Mouse (Mus musculus): ENCODE measurements around the gene Shisal2b. TPM values are rescaled to one million over a fixed set of nuclear protein-coding genes. Genes with fewer than 3 reads are reported as not detected.

The Shisal2b gene
- polyA plus RNA-seq, 1 experiment from 2014 or later, result not detected

DNA sequence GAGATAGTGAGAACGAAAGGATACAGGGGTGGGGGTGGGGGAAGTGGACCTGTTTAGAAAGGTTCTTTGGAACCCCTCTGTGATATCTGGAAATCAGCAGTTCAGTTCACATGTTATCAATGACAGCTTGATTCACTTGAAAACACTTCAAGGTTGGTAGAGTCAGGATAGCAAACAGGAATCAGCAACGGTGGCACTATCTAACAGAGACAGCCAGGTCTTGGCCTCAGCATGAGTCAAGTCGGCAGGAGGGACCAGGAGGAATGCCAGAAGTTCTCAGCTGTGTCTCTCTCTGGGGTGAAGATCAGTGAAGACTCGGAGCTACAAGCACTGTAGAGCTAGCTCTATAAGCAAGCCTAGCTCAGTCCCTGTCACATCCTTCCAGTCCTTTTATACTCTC is 14.8 kb upstream of the Shisal2b start:
- Histone ChIP-seq H3K9me3 (ENCODE audit: control insufficient read depth, low read length) (no peaks in the 10 kb centered on the region), H3K4me3 (ENCODE audit: low read depth, low read length) (no peak overlapping the region), H3K4me2 (ENCODE audit: low read length) (no peak overlapping the region), H3K27ac (ENCODE audit: low read depth) (no peak overlapping the region), H3K36me3 (ENCODE audit: control insufficient read depth, insufficient read depth, low read length) (no peaks in the 10 kb centered on the region), H3K4me1 (replicated peaks; ENCODE audit: control insufficient read depth, insufficient read depth, low read length) (no peaks in the 10 kb centered on the region), H3K27me3 (replicated peaks; ENCODE audit: control insufficient read depth, insufficient read depth, low read length) (no peaks in the 10 kb centered on the region), H3K9ac (ENCODE audit: low read length) (no peak overlapping the region)
- ATAC-seq (replicated peaks; ENCODE audit: low FRiP score, low TSS enrichment, low read depth) (no peak), DNase-seq (ENCODE audit: low spot score) (no peak)
- WGBS, result 64% methylated on average over 4 of the region's 4 CpGs

DNA sequence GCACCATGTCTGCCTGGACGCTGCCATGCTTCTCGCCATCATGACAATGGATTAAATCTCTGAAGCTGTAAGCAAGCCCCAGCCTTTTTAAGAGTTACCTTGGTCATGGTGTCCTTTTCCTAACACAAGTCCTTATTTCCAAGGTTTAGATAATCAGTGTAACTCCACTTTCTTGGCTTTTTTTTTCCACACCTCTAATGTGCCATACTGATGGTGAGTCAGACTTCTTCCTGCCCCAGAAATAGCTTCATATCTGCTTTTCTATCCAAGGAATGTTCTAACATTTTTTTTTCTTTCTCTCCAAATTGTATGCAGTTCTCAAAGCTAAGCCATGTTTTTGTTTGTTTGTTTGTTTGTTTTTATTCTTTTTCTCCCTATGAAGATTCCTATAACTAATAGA is 6.2 kb upstream of the Shisal2b start:
- H3K4me1 ChIP-seq (replicated peaks; ENCODE audit: control insufficient read depth, insufficient read depth, low read length), result no peaks in the 10 kb centered on the region; the same call in 1 of the 2 replicates
- 95% methylated on average over 2 of the region's 2 CpGs for WGBS

DNA sequence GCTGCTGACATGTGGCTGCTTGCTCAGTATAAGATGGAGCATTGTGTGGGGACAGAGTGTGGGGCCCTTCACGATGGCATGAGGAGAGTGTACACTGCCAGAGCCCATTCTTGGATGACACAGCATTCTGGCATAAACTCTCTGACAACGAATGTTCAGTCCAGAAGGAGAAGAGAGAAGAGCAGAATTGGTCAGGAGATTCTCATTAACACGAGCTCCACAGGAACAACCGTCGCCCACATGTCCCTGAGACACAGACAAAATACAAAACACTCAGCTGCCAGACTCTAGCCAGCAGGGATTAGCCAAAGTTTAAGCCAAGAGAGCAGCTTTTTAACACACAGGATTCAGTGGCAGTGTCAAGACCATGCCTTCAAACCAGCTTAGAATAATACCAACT is 3.0 kb upstream of the Shisal2b start:
- ATAC-seq (replicated peaks; ENCODE audit: low FRiP score, low TSS enrichment, low read depth), result no peak

More for the DNA sequence above, 6.2 kb upstream of the Shisal2b start:
- no peak for DNase-seq (ENCODE audit: low spot score)
- Histone ChIP-seq H3K36me3 (ENCODE audit: control insufficient read depth, insufficient read depth, low read length) (no peaks in the 10 kb centered on the region), H3K4me3 (ENCODE audit: low read depth, low read length) (no peak overlapping the region), H3K9ac (ENCODE audit: low read length) (no peak overlapping the region), H3K27ac (ENCODE audit: low read depth) (no peak overlapping the region), H3K9me3 (ENCODE audit: control insufficient read depth, low read length) (no peaks in the 10 kb centered on the region), H3K4me2 (ENCODE audit: low read length) (no peak overlapping the region), H3K27me3 (replicated peaks; ENCODE audit: control insufficient read depth, insufficient read depth, low read length) (0 out of 2 replicates have a peak, but pooled peaks cover 4% of the 10 kb centered on the region)
- ATAC-seq (replicated peaks; ENCODE audit: low FRiP score, low TSS enrichment, low read depth), result no peak

DNA sequence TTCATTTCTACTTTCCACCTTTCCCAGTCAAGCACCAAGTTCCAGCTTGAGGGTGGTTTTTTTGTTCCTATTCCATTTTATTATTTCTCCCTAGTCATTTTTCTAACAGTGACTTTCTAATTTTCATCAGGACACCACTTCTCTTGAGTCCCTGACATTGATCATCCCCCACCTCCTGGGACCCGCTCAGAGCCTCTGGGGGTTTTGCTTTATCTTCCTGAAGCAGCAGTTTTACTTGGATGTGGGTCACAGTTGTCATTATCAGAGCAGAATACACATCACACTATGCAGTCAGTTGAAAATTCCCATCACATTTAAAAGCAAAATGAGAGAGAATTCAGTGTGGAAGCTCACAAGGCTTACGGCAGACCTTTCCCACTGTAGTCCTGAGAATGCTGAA is 10.0 kb downstream of the Shisal2b start:
- Histone ChIP-seq H3K9ac (ENCODE audit: low read length) (no peak overlapping the region), H3K9me3 (ENCODE audit: control insufficient read depth, low read length) (no peaks in the 10 kb centered on the region), H3K4me2 (ENCODE audit: low read length) (no peak overlapping the region), H3K36me3 (ENCODE audit: control insufficient read depth, insufficient read depth, low read length) (no peaks in the 10 kb centered on the region), H3K27ac (ENCODE audit: low read depth) (no peak overlapping the region), H3K4me3 (ENCODE audit: low read depth, low read length) (no peak overlapping the region), H3K4me1 (replicated peaks; ENCODE audit: control insufficient read depth, insufficient read depth, low read length) (no peaks in the 10 kb centered on the region), H3K27me3 (replicated peaks; ENCODE audit: control insufficient read depth, insufficient read depth, low read length) (no peaks in the 10 kb centered on the region)
- DNase-seq (ENCODE audit: low spot score), result no peak
- WGBS, result 84% methylated on average over 2 of the region's 2 CpGs
- no peak for ATAC-seq (replicated peaks; ENCODE audit: low FRiP score, low TSS enrichment, low read depth)

More for the DNA sequence above, 3.0 kb upstream of the Shisal2b start:
- Histone ChIP-seq H3K9me3 (ENCODE audit: control insufficient read depth, low read length) (no peaks in the 10 kb centered on the region), H3K4me3 (ENCODE audit: low read depth, low read length) (no peak overlapping the region), H3K27me3 (replicated peaks; ENCODE audit: control insufficient read depth, insufficient read depth, low read length) (peaks cover 21% of the 10 kb centered on the region), H3K4me1 (replicated peaks; ENCODE audit: control insufficient read depth, insufficient read depth, low read length) (no peaks in the 10 kb centered on the region; the same call in 1 of the 2 replicates), H3K36me3 (ENCODE audit: control insufficient read depth, insufficient read depth, low read length) (no peaks in the 10 kb centered on the region), H3K4me2 (ENCODE audit: low read length) (no peak overlapping the region), H3K9ac (ENCODE audit: low read length) (no peak overlapping the region), H3K27ac (ENCODE audit: low read depth) (no peak overlapping the region)
- no peak for DNase-seq (ENCODE audit: low spot score)
- WGBS, result 84% methylated on average over 5 of the region's 5 CpGs

DNA sequence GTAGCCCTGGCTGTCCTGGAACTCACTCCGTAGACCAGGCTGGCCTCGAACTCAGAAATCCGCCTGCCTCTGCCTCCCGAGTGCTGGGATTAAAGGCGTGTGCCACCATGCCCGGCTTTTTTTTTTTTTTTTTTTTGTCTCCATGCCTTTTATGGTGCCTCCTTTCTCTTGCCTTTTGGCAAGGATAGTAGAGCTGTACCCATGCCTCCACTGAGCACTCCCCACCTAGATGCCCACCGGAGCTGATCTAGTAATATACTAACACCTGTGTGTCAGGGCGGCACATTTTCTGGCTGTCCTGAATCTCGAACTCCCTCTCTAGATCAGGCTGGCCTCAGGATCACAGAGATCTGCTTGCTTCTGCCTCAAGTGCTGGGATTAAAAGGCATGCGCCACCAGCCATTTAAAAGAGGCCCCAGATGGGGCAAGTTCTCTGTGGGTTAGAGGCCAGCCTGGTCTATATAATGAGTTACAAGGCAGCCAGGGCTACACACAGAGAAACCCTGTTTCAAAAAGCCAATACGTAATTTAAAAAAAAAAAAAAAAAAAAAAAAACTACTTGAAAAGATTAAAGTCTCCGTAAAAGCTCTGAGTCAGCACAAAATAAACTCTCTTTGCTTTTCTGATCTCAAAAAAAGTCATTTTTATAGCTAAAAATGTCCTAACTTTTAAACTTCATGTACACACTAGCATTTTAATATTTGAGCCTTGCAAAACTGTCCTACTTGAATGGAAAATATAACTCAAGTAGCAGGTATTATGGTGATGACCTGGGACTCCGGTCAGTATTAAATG is 20.2 kb downstream of the Shisal2b start:
- H3K27me3 ChIP-seq (replicated peaks; ENCODE audit: control insufficient read depth, insufficient read depth, low read length), result no peaks in the 10 kb centered on the region
- no peak for ATAC-seq (replicated peaks; ENCODE audit: low FRiP score, low TSS enrichment, low read depth)
- H3K27ac ChIP-seq (ENCODE audit: low read depth), result no peak overlapping the region
- no peak overlapping the region for H3K9ac ChIP-seq (ENCODE audit: low read length)
- no peak overlapping the region for H3K4me3 ChIP-seq (ENCODE audit: low read depth, low read length)
- 94% methylated on average over 13 of the region's 13 CpGs for WGBS
- H3K4me1 ChIP-seq (replicated peaks; ENCODE audit: control insufficient read depth, insufficient read depth, low read length), result no peaks in the 10 kb centered on the region
- H3K36me3 ChIP-seq (ENCODE audit: control insufficient read depth, insufficient read depth, low read length), result peaks cover 5% of the 10 kb centered on the region
- H3K9me3 ChIP-seq (ENCODE audit: control insufficient read depth, low read length), result no peaks in the 10 kb centered on the region
- no peak overlapping the region for H3K4me2 ChIP-seq (ENCODE audit: low read length)
- no peak for DNase-seq (ENCODE audit: low spot score)

DNA sequence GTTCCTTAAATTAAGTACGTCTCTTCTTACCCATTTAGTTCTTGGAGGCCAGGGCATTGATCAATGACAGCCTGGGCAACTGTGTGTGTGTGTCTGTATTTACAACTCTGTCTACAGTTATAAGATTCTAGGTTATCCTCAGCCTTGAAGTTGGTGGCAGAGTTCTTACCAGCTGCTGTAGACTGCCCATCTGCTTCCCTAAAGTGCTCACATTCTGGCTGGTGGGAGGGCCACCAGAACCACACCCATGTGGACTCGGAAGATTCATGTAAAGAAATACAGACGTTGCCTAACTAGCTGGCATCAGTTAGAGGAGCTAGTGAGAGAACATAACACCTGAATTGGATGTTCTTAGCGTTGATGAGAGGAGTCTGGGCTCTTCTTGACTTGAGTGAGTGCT is 21.8 kb downstream of the Shisal2b start:
- DNase-seq (ENCODE audit: low spot score) (no peak), ATAC-seq (replicated peaks; ENCODE audit: low FRiP score, low TSS enrichment, low read depth) (no peak)
- Histone ChIP-seq H3K4me1 (replicated peaks; ENCODE audit: control insufficient read depth, insufficient read depth, low read length) (no peaks in the 10 kb centered on the region), H3K36me3 (ENCODE audit: control insufficient read depth, insufficient read depth, low read length) (peaks cover 20% of the 10 kb centered on the region), H3K9me3 (ENCODE audit: control insufficient read depth, low read length) (no peaks in the 10 kb centered on the region), H3K27ac (ENCODE audit: low read depth) (no peak overlapping the region), H3K4me2 (ENCODE audit: low read length) (no peak overlapping the region), H3K27me3 (replicated peaks; ENCODE audit: control insufficient read depth, insufficient read depth, low read length) (no peaks in the 10 kb centered on the region), H3K9ac (ENCODE audit: low read length) (no peak overlapping the region), H3K4me3 (ENCODE audit: low read depth, low read length) (no peak overlapping the region)
- WGBS, result 68% methylated on average over 4 of the region's 4 CpGs

DNA sequence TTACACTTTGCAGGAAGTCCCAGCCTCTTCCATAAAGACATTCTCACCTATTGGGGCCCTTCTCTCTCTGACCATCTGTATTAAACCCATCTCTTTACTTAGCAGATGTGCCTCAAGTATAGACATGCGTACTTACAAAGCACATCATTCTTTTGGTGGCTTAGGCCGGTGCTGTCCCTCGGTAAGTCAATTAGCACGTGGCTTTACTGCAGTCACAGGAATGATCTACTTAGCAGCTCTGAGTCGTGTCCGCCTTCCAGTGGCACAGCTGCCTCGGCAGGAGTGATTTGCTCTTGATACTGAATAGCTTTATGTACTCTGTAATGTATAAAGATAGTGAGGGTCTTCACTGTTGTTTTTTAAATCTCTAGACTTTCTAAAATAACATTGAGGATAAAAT is 26.1 kb downstream of the Shisal2b start:
- H3K36me3 ChIP-seq (ENCODE audit: control insufficient read depth, insufficient read depth, low read length), result peaks cover 52% of the 10 kb centered on the region
- H3K9ac ChIP-seq (ENCODE audit: low read length), result no peak overlapping the region
- no peak overlapping the region for H3K4me3 ChIP-seq (ENCODE audit: low read depth, low read length)
- no peaks in the 10 kb centered on the region for H3K4me1 ChIP-seq (replicated peaks; ENCODE audit: control insufficient read depth, insufficient read depth, low read length)
- H3K27me3 ChIP-seq (replicated peaks; ENCODE audit: control insufficient read depth, insufficient read depth, low read length), result no peaks in the 10 kb centered on the region
- WGBS, result 71% methylated on average over 7 of the region's 7 CpGs
- H3K4me2 ChIP-seq (ENCODE audit: low read length), result no peak overlapping the region
- H3K27ac ChIP-seq (ENCODE audit: low read depth), result no peak overlapping the region
- DNase-seq (ENCODE audit: low spot score) (no peak), ATAC-seq (replicated peaks; ENCODE audit: low FRiP score, low TSS enrichment, low read depth) (no peak)
- no peaks in the 10 kb centered on the region for H3K9me3 ChIP-seq (ENCODE audit: control insufficient read depth, low read length)

DNA sequence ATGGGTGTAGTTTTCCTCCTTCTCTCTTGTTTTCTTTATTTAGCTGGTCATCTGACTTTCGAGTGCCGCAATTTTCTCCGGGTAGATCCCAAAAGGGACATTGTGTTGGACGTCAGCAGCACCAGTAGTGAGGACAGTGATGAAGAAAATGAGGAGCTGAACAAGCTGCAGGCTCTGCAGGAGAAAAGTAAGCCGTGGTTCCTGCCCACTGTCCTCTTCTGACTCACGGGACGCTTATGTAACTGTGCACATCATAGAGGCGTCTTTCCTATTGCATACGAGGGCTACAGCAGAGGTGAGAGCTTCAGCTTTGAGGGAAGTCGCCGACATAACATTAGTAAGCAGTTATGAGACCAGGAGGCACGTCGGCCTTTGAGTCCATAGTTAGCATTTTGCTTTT is 30.9 kb downstream of the Shisal2b start:
- DNase-seq (ENCODE audit: low spot score) (no peak), ATAC-seq (replicated peaks; ENCODE audit: low FRiP score, low TSS enrichment, low read depth) (no peak)
- Histone ChIP-seq H3K4me1 (replicated peaks; ENCODE audit: control insufficient read depth, insufficient read depth, low read length) (no peaks in the 10 kb centered on the region), H3K9ac (ENCODE audit: low read length) (no peak overlapping the region), H3K4me3 (ENCODE audit: low read depth, low read length) (no peak overlapping the region), H3K36me3 (ENCODE audit: control insufficient read depth, insufficient read depth, low read length) (peaks cover 65% of the 10 kb centered on the region), H3K27ac (ENCODE audit: low read depth) (no peak overlapping the region), H3K4me2 (ENCODE audit: low read length) (no peak overlapping the region), H3K27me3 (replicated peaks; ENCODE audit: control insufficient read depth, insufficient read depth, low read length) (no peaks in the 10 kb centered on the region), H3K9me3 (ENCODE audit: control insufficient read depth, low read length) (no peaks in the 10 kb centered on the region)
- WGBS, result 93% methylated on average over 13 of the region's 13 CpGs

DNA sequence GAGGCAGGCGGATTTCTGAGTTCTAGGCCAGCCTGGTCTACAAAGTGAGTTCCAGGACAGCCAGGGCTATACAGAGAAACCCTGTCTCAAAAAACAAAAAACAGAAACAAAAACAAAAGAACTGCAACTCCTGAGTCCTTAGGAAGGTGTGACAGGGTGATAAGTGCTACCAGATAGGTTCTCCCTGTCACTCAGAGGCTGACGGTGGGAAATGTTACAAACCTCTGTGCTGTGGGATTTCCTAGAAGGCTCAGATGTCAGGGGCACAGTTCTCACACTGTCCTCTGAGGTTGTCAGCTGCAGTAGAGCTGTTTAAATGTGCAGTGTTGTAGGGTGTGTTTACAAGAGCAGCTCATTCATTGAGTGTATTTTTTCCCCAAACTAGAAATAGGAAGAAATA is 38.2 kb downstream of the Shisal2b start:
- Histone ChIP-seq H3K4me1 (replicated peaks; ENCODE audit: control insufficient read depth, insufficient read depth, low read length) (peaks cover 10% of the 10 kb centered on the region; the same call in 1 of the 2 replicates), H3K4me2 (ENCODE audit: low read length) (no peak overlapping the region), H3K9me3 (ENCODE audit: control insufficient read depth, low read length) (no peaks in the 10 kb centered on the region), H3K27ac (ENCODE audit: low read depth) (no peak overlapping the region), H3K9ac (ENCODE audit: low read length) (no peak overlapping the region), H3K36me3 (ENCODE audit: control insufficient read depth, insufficient read depth, low read length) (peaks cover 31% of the 10 kb centered on the region), H3K27me3 (replicated peaks; ENCODE audit: control insufficient read depth, insufficient read depth, low read length) (no peaks in the 10 kb centered on the region), H3K4me3 (ENCODE audit: low read depth, low read length) (no peak overlapping the region)
- 86% methylated on average over 2 of the region's 2 CpGs for WGBS
- DNase-seq (ENCODE audit: low spot score) (no peak), ATAC-seq (replicated peaks; ENCODE audit: low FRiP score, low TSS enrichment, low read depth) (no peak)
